Mouse (Mus musculus) lung, adult 2 months (tissue): ENCODE data around the gene Gstt3.

ENCODE experiments used
- CTCF ChIP-seq: fragments of 200-500 bp; IDR thresholded peaks from 2 replicates; pipeline ENCODE4 v1.5.1; 2011; ENCODE audit warnings: mild to moderate bottlenecking, low read length, control low read depth; ENCODE audit not compliant: insufficient read depth
- POLR2A ChIP-seq: fragments of 200-500 bp; IDR thresholded peaks from 2 replicates; pipeline ENCODE4 v1.6.1; 2011; ENCODE audit warnings: low read depth, mild to moderate bottlenecking, control low read depth, low read length, borderline replicate concordance; ENCODE audit errors: extremely low read depth

- TF ChIP-seq POLR2A (no peak), CTCF (no peak)
These were observed 20.9 kb downstream of the Gstt3 start for GRCm38 (mm10) chr10:75760311-75760710.
